Mouse (Mus musculus): ENCODE data around the gene Adh6a. TPM values are rescaled to one million over a fixed set of nuclear protein-coding genes. Genes with fewer than 3 reads are reported as not detected.

Adh6a gene
- not detected for total RNA-seq (2021)

GRCm38 (mm10) chr3:138312965-138313364 is at the start of gene Adh6a:
TSS of gene Adh6a (plus strand) at chr3:138313286.
- intact Hi-C loops (cut with DNase I), result no loop called here
- no peak for DNase-seq

- intact Hi-C loops (cut with DNase I), result no loop called here
- no peak for DNase-seq
Observed at GRCm38 (mm10) chr3:138264648-138265047, 48.4 kb upstream of the Adh6a start.

- DNase-seq, result no peak
- intact Hi-C loops (cut with DNase I), result no loop called here
Observed at GRCm38 (mm10) chr3:138270507-138270906, 42.6 kb upstream of the Adh6a start.

- intact Hi-C loops (cut with DNase I), result no loop called here
- no peak for DNase-seq
Observed at GRCm38 (mm10) chr3:138271297-138271696, 41.8 kb upstream of the Adh6a start.

GRCm38 (mm10) chr3:138273080-138273479 is 40.0 kb upstream of the Adh6a start:
- intact Hi-C loops (cut with DNase I), result no loop called here
- DNase-seq, result no peak

GRCm38 (mm10) chr3:138275100-138275499 is 38.0 kb upstream of the Adh6a start:
- intact Hi-C loops (cut with DNase I), result no loop called here
- no peak for DNase-seq

GRCm38 (mm10) chr3:138282556-138282955 is 30.5 kb upstream of the Adh6a start:
- intact Hi-C loops (cut with DNase I), result no loop called here
- DNase-seq, result no peak

- no peak for DNase-seq
- intact Hi-C loops (cut with DNase I), result no loop called here
Observed at GRCm38 (mm10) chr3:138283831-138284230, 29.3 kb upstream of the Adh6a start.

- intact Hi-C loops (cut with DNase I), result no loop called here
- DNase-seq, result no peak
Observed at GRCm38 (mm10) chr3:138285986-138286385, 27.1 kb upstream of the Adh6a start.

- DNase-seq, result no peak
- intact Hi-C loops (cut with DNase I), result no loop called here
Observed at GRCm38 (mm10) chr3:138287686-138288085, 25.4 kb upstream of the Adh6a start.

- no peak for DNase-seq
- intact Hi-C loops (cut with DNase I), result no loop called here
Observed at GRCm38 (mm10) chr3:138290672-138291071, 22.4 kb upstream of the Adh6a start.

GRCm38 (mm10) chr3:138291529-138292117 is 21.5 kb upstream of the Adh6a start:
- no peak for DNase-seq
- intact Hi-C loops (cut with DNase I), result no loop called here

- intact Hi-C loops (cut with DNase I), result no loop called here
- DNase-seq, result no peak
Observed at GRCm38 (mm10) chr3:138293298-138293895, 19.7 kb upstream of the Adh6a start.

GRCm38 (mm10) chr3:138300130-138300529 is 13.0 kb upstream of the Adh6a start:
- no peak for DNase-seq
- intact Hi-C loops (cut with DNase I), result no loop called here

- no peak for DNase-seq
- intact Hi-C loops (cut with DNase I), result no loop called here
Observed at GRCm38 (mm10) chr3:138302676-138303075, 10.4 kb upstream of the Adh6a start.

GRCm38 (mm10) chr3:138303771-138304488 is 9.2 kb upstream of the Adh6a start:
- no peak for DNase-seq
- intact Hi-C loops (cut with DNase I), result no loop called here

- intact Hi-C loops (cut with DNase I), result no loop called here
- DNase-seq, result no peak
Observed at GRCm38 (mm10) chr3:138304489-138304871, 8.6 kb upstream of the Adh6a start.

- intact Hi-C loops (cut with DNase I), result no loop called here
- DNase-seq, result no peak
Observed at GRCm38 (mm10) chr3:138305486-138306289, 7.4 kb upstream of the Adh6a start.

- intact Hi-C loops (cut with DNase I), result no loop called here
- DNase-seq, result no peak
Observed at GRCm38 (mm10) chr3:138306290-138306683, 6.8 kb upstream of the Adh6a start.

GRCm38 (mm10) chr3:138309910-138310309 is 3.2 kb upstream of the Adh6a start:
- intact Hi-C loops (cut with DNase I), result no loop called here
- DNase-seq, result no peak

GRCm38 (mm10) chr3:138311015-138311414 is 2.1 kb upstream of the Adh6a start:
- DNase-seq, result no peak
- intact Hi-C loops (cut with DNase I), result no loop called here

All from left cerebral cortex, postnatal 4 days (tissue).